Mouse (Mus musculus): ENCODE results near the gene Wfdc11.
"Not testable (repeated sequence)": the region's sequence is repeated elsewhere in the genome, so short reads cannot be mapped to it uniquely, and the experiment has no call there.

Wfdc11 gene

DNA sequence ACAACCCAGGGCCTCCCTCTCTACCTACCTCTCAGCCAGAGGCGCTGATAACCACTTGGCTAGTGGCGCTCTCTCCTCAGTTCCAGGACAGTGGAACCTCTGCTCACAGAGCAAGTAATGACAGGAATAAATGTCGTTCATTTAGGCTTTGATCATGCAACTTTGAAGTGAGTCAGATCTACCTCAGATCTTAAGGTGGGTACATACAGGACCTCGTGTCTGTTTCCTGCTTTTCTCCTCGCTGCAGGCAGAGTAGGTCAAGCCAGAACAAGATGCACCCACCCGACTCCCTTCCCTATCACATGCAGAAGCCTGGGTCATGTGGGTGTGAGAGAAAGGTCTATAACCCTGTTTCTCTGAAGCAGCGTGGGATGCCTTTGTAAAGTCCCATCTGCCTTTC lies at the start of gene Wfdc11:
Gene Wfdc11 (minus strand): TSS at position 101 of the 400 bp plus-strand sequence.
- DNase-seq (ENCODE audit: low spot score) = no peak

DNA sequence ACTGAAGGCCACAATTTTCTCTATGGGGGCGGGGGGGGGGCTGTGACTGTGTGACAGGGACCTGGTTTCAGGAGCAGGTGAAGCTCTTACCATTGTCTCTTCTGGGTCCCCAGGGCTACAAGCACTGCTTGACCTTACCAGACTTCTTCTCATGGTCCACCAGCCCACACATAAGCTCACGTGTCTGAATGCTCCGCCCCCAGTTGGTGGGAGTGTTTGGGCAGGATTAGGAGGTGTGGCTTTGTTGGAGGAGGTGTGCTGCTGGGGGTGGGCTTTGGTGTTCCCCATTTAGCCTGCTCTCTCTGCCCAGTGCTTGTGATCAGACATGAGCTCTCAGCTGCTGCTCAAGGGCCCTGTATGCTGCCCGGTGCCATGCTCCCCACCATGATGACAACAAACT lies 49.4 kb upstream of the Wfdc11 start:
- DNase-seq (ENCODE audit: low spot score) = no peak

DNA sequence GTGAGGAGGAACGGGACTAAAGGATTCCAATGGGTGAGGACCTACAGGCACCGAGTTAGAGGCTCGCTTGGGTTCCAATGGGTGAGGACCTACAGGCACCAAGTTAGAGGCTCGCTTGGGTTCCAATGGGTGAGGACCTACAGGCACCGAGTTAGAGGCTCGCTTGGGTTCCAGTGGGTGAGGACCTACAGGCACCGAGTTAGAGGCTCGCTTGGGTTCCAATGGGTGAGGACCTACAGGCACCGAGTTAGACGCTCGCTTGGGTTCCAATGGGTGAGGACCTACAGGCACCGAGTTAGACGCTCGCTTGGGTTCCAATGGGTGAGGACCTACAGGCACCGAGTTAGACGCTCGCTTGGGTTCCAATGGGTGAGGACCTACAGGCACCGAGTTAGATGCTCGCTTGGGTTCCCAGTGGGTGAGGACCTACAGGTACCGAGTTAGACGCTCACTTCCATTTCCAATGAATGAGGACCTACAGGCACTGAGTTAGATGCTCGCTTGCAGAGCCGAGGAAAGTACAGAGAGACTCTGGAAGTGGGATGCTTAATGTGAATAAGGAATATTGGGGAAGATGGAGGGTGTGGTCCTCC lies 42.4 kb upstream of the Wfdc11 start:
- not testable (repeated sequence) for DNase-seq (ENCODE audit: low spot score)

GRCm38 (mm10) chr2:164715005-164715404 lies 41.1 kb upstream of the Wfdc11 start, which contains the start of gene Spint5:
Spint5 (plus strand) TSS chr2:164715305.
- no peak for DNase-seq (ENCODE audit: low spot score)

DNA sequence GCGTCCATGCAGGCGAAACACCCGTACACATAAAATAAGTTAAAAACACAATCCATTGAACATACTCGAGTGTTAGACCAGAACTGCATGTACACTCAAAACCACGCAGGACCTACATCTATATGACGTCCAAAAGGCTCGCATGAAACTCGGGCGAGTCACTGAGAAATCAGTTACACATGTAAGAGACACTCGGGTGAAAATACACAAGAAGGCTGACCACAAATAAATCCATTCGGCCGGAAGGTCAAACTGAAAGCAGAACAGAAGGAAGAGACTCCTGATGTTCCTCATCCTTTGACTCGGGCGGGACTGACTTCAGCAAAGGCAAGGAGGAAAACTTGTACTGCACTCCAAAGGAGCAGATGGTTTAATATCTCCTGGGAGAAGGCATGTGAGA lies 32.1 kb upstream of the Wfdc11 start:
- no peak for DNase-seq (ENCODE audit: low spot score)

GRCm38 (mm10) chr2:164705328-164705727 lies 31.4 kb upstream of the Wfdc11 start:
- no peak for DNase-seq (ENCODE audit: low spot score)

GRCm38 (mm10) chr2:164704235-164704634 lies 30.3 kb upstream of the Wfdc11 start:
- no peak for DNase-seq (ENCODE audit: low spot score)

- DNase-seq (ENCODE audit: low spot score) = no peak
These were observed 27.9 kb upstream of the Wfdc11 start for GRCm38 (mm10) chr2:164701761-164702160.

DNA sequence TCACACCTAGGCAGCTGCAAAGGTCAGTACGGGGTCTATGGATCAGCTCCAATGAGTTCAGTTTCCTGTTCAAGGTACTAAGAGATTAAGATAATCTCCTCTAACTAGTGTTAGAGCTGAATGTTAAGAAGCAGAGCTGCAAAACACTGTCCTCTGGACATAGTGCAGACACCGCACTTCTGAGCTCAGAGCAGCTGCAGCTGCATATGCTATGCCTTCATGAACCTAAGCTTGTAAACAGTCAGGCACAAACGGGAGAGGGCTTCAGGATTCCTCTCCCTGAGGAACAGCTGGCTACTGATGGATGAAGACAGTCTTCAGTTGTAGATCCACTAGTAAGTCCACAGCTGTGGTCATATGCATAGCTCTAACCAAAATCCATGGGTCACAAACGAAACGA lies 27.1 kb upstream of the Wfdc11 start:
- DNase-seq (ENCODE audit: low spot score) = no peak

- no peak for DNase-seq (ENCODE audit: low spot score)
These were observed 24.3 kb upstream of the Wfdc11 start, which contains the start of gene Spint4 for GRCm38 (mm10) chr2:164698201-164698600. Spint4 (plus strand) TSS chr2:164698501.

DNA sequence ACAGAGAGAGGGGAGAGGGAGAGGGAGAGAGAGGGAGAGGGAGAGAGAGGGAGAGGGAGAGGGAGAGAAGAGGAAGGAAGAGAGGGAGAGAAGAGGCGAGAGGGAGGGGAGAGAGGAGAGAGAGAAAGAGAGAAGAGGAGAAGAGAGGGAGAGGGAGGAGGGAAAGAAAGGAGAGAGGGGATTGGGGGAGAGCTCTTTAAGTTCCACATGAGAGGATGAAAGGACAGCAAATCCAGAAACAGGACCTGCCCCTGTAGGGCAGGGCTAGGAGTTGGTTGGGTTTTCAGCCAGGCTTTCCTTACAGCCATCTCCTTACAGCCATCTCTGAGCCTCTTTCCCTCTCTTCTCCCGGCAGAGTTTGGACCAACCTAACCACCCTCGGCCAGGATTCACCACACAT lies 10.9 kb upstream of the Wfdc11 start, which contains the start of gene Wfdc13:
Gene Wfdc13 (plus strand): TSS at position 301 of the 400 bp plus-strand sequence.
- DNase-seq (ENCODE audit: low spot score) = no peak

DNA sequence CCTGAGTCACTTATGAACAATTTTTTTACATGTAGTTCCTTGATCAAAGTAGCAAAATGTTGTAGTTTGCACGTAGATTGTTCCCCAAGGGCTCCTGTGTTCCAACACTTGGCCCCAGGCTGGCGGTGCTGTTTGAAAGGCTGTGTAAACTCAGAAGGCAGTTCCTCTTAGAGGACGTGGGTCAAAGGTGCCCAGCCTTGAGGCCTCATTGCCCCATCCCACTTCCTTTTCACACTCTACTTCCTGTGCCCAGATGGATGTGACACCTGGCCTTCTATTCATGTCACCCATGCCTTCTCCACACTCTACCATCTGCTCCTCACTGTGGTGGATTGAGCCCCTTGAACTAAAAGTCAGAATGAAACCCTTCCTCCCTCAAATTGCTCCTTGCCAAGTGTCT lies 6.0 kb upstream of the Wfdc11 start:
- DNase-seq (ENCODE audit: low spot score) = no peak

DNA sequence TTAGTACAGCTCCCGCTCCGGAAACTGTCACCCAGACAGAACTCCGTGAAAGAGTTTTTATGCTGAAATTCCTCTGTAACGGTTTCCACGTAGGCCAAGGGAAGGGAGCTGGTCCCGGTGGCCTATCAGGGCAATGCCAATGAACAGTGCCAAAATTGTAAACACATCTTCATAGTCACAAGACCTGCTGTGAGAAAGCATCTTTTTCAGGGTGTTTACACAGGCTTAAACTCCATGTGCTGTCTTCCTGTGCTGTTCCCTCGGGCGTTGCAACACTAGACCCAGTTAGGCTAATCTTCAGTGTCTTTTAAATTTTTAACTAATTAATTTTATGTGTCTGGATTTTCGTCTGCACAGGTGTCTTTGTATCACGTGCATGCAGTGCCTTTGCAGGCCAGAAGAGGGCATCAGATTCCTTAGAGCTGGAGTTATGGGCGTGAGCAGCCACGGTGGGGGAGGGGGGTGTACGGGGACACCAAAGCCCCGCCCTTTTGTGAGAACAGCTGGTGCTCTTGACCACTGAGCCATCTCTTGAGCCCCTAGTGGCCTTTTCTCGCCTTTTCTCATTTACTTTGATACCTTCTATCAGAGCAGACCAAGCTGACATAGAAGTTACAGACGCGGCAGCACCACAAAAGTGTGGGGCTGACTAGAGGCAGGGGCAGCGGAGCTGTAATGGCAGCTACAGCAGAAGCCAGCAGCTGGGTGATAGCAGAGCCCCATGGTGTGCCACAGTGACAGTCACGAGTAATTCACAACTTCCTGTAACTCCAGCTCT lies 5.2 kb upstream of the Wfdc11 start:
- peak; percentile 72 for DNase-seq (ENCODE audit: low spot score)

DNA sequence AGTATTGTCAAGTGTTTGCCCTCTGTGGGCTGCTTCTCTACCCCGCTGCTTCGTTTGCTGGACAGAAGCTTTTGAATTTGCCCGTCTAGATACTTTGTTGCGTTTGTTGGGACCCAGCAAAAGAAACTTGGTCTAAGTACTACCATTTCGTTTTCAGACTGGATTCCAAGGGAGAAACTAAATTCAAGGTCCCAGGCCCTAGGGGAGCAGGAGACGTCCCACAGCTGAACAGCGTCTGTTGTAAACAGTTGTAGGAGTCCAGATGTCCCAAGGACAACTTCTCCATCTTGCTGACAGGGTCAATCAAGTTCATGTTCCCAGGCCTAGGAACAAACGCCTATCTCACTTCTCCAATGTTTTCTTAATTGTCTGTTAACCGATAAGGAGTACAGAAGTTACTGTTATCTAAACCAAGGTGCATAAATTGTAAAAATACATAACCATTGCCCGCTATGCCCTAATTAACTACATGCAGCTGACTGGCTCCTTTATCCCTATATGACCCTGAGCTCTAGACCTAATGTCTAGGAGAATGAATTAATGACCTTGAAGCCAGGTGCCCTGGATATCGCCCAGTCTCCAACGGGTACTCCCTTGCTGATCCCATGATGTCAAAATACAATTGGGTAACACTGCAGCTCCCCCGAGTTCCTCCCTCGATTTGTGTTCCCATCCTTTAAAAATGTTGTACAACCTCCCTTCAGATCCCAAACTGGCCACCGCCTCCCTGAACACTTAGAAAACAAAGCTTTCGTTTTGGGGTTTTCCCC lies 3.2 kb upstream of the Wfdc11 start:
- DNase-seq (ENCODE audit: low spot score) = no peak

DNA sequence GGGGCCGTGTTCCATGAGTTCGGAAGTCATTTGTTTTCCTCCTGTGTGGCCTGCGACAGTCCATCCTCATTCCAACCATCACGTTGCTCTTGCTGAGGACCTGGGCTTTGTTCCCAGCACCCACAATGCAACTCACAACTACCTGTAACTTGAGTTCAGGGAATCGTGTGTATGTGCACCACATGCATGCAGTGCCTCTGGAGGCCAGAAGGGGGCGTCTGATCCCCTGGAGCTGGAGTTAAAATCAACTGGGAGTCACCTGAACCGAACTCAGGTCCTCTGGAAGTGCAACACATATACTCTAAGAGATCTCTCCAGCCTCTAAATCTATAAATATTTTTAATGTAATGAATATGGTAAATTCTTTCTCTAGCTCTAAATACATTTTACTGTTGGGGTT lies 2.2 kb upstream of the Wfdc11 start:
- DNase-seq (ENCODE audit: low spot score) = no peak

GRCm38 (mm10) chr2:164670938-164671337 lies 2.9 kb downstream of the Wfdc11 start:
- no peak for DNase-seq (ENCODE audit: low spot score)

DNA sequence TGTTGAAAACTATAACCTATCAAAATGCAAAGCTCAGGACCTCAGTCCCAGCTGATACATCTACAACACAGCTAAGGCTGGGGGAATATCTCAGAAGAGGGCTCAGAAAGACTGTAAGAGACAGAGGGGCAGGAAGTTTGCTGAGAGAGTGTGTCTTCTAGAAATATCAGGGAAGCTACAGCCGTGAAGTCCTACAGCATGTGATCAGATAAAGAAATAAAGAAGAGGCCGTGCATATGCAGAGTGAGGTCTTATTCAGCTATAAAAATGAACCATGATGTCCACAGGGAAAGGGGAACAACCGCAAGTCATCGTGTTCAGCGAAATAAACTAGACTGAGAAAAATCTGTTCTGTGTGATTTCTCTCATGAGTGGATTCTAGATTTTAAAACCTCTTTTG lies 3.6 kb downstream of the Wfdc11 start:
- DNase-seq (ENCODE audit: low spot score) = no peak

GRCm38 (mm10) chr2:164664851-164665250 lies 9.0 kb downstream of the Wfdc11 start:
- DNase-seq (ENCODE audit: low spot score) = no peak

DNA sequence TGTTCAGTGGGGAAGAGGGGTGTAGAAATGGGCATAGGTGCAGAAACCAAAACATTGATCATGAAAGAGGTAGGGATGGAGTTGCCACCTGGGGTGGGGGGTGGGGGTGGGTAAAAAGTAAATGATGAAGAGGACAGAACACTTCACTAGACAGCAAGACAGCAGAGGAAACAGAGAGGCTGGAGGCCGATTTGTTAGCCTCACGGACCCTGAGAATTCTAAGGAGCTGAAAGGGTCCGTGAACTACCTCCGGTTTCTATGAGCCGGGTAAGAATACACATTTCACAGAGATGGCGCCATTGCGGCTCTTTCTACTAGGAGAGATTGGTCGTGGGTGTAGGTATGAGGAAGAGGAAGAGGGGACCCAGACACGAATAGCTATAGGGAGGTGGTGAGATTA lies 17.4 kb downstream of the Wfdc11 start, which contains the start of gene Wfdc9:
Gene Wfdc9 (minus strand): TSS at position 101 of the 400 bp plus-strand sequence.
- no peak for DNase-seq (ENCODE audit: low spot score)

DNA sequence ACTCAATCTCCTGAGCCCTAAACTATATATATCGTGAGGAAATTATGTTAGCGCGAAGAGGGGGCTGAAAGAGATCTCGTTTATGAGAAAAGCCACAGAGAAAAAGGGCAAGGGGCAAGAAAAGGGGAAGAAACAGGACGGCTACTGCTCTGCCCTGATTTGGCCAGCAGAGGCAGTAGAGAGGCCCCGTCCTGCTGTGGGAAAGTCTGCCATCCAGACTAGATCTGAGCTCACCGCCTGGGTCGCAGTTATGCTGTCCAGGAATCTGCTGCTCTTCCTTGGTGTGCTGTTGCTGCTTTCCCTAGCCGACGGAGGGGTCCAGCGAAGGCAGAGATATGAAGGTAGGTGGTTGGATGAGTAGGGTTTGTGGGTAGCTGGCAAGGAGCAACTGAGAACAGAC lies 18.0 kb downstream of the Wfdc11 start, which contains the start of gene Wfdc10:
Gene Wfdc10 (plus strand): TSS at position 189 of the 400 bp plus-strand sequence.
- DNase-seq (ENCODE audit: low spot score) = peak; percentile 71

- no peak for DNase-seq (ENCODE audit: low spot score)
These were observed 31.8 kb downstream of the Wfdc11 start for GRCm38 (mm10) chr2:164641881-164642673.

GRCm38 (mm10) chr2:164641129-164641528 lies 32.8 kb downstream of the Wfdc11 start:
- DNase-seq (ENCODE audit: low spot score) = peak; percentile 2

Data from retina, embryonic 14.5 days (tissue).